8 mouse cellular contexts compared by ENCODE assay signal in genomic region chr14:21143406-21144115, GRCm38 (mm10).
DNase-seq lines count a peak whose midpoint lies in the region; ATAC-seq and TF ChIP-seq lines count a peak whose summit lies in the region.

No protein-coding gene starts in this region.

- no peak overlapping the region for H3K4me3 ChIP-seq in heart, embryonic 16.5 days (ENCODE audit: low read length)
- H3K4me3 ChIP-seq in heart, embryonic 12.5 days = no peak overlapping the region
- no peak overlapping the region for H3K4me3 ChIP-seq in embryonic facial prominence, embryonic 11.5 days (ENCODE audit: low read depth, low read length)
- H3K4me3 ChIP-seq in kidney, adult 2 months (ENCODE audit: insufficient read depth, low read depth, low read length) = no peak overlapping the region

- peak; percentile 52; the same call in 1 of the 2 replicates for ATAC-seq in heart, embryonic 16.5 days (replicated peaks; ENCODE audit: extremely low read depth, insufficient read depth, low FRiP score)
- ATAC-seq in heart, embryonic 12.5 days (ENCODE audit: insufficient number of reproducible peaks, low FRiP score) = no peak
- no peak for ATAC-seq in embryonic facial prominence, embryonic 11.5 days (replicated peaks; ENCODE audit: insufficient number of reproducible peaks, low FRiP score, low TSS enrichment, low read depth)
- peak; percentile 64 for ATAC-seq in megakaryocyte progenitor cell, adult 5-6 weeks (replicated peaks; ENCODE audit: poor library complexity)

- 0 out of 2 replicates have a peak, but pooled peaks have one; percentile 13 for TF ChIP-seq CTCF in kidney, adult 2 months (conservative IDR thresholded peaks at IDR 0.05; ENCODE audit: insufficient read depth, insufficient read length, low read depth, low read length)

- H3K4me2 ChIP-seq in heart, embryonic 16.5 days (ENCODE audit: low read depth, low read length) = no peak overlapping the region
- H3K4me2 ChIP-seq in heart, embryonic 12.5 days = no peak overlapping the region
- H3K4me2 ChIP-seq in embryonic facial prominence, embryonic 11.5 days (ENCODE audit: low read depth, low read length) = no peak overlapping the region

- WGBS in heart, embryonic 16.5 days = 74% methylated on average over 8 of the region's 8 CpGs
- WGBS in heart, embryonic 12.5 days = 74% methylated on average over 8 of the region's 8 CpGs
- WGBS in embryonic facial prominence, embryonic 11.5 days = 73% methylated on average over 8 of the region's 8 CpGs
- 40% methylated on average over 8 of the region's 8 CpGs for WGBS in kidney, adult 2 months

- H3K4me1 ChIP-seq in heart, embryonic 16.5 days (ENCODE audit: control insufficient read depth, insufficient read depth, low read length) = peaks cover 8% of the 10 kb centered on the region; the same call in 1 of the 2 replicates
- peaks cover 7% of the 10 kb centered on the region; the same call in 1 of the 2 replicates for H3K4me1 ChIP-seq in heart, embryonic 12.5 days (replicated peaks)
- H3K4me1 ChIP-seq in embryonic facial prominence, embryonic 11.5 days (ENCODE audit: control insufficient read depth, insufficient read depth, low read length) = no peaks in the 10 kb centered on the region
- no peaks in the 10 kb centered on the region for H3K4me1 ChIP-seq in kidney, adult 2 months (ENCODE audit: control insufficient read depth, insufficient read depth, low read length)

- no peaks in the 10 kb centered on the region for H3K9me3 ChIP-seq in heart, embryonic 16.5 days (replicated peaks; ENCODE audit: control insufficient read depth, low read length)
- no peaks in the 10 kb centered on the region for H3K9me3 ChIP-seq in heart, embryonic 12.5 days (replicated peaks)
- no peaks in the 10 kb centered on the region for H3K9me3 ChIP-seq in embryonic facial prominence, embryonic 11.5 days (replicated peaks; ENCODE audit: control insufficient read depth, low read length)

- H3K27ac ChIP-seq in heart, embryonic 16.5 days (ENCODE audit: low read length) = no peak overlapping the region
- no peak overlapping the region for H3K27ac ChIP-seq in heart, embryonic 12.5 days (ENCODE audit: poor library complexity, severe bottlenecking)
- no peak overlapping the region for H3K27ac ChIP-seq in embryonic facial prominence, embryonic 11.5 days (replicated peaks; ENCODE audit: low read depth, low read length)
- H3K27ac ChIP-seq in kidney, adult 2 months (ENCODE audit: insufficient read depth, low read depth, low read length) = no peak overlapping the region

- H3K9ac ChIP-seq in heart, embryonic 16.5 days (ENCODE audit: low read length) = no peak overlapping the region
- H3K9ac ChIP-seq in heart, embryonic 12.5 days = no peak overlapping the region
- no peak overlapping the region for H3K9ac ChIP-seq in embryonic facial prominence, embryonic 11.5 days (replicated peaks; ENCODE audit: low read length)

- DNase-seq in urinary bladder, postnatal 25 days (ENCODE audit: low spot score) = peak; percentile 9
- DNase-seq in urinary bladder, postnatal 4 days (ENCODE audit: low spot score in 2 of 2) = no peak
- peak; percentile 70 for DNase-seq in embryonic facial prominence, embryonic 11.5 days (ENCODE audit: low spot score)
- DNase-seq in kidney, adult 2 months = peak; percentile 37
- DNase-seq in frontal cortex, postnatal 25 days (ENCODE audit: low spot score in 2 of 2) = no peak

- H3K36me3 ChIP-seq in heart, embryonic 16.5 days (ENCODE audit: control insufficient read depth, insufficient read depth) = no peaks in the 10 kb centered on the region
- no peaks in the 10 kb centered on the region for H3K36me3 ChIP-seq in heart, embryonic 12.5 days
- H3K36me3 ChIP-seq in embryonic facial prominence, embryonic 11.5 days (replicated peaks; ENCODE audit: control insufficient read depth, insufficient read depth, low read depth, low read length) = no peaks in the 10 kb centered on the region
- H3K36me3 ChIP-seq in kidney, adult 2 months (ENCODE audit: control insufficient read depth, insufficient read depth, low read length) = no peaks in the 10 kb centered on the region

- TF ChIP-seq POLR2A in kidney, adult 2 months (IDR thresholded peaks at IDR 0.05; ENCODE audit: low read depth, low read length) = no peak

- H3K27me3 ChIP-seq in heart, embryonic 16.5 days (ENCODE audit: control insufficient read depth, insufficient read depth, low read length) = no peaks in the 10 kb centered on the region
- H3K27me3 ChIP-seq in heart, embryonic 12.5 days (replicated peaks) = no peaks in the 10 kb centered on the region
- no peaks in the 10 kb centered on the region for H3K27me3 ChIP-seq in embryonic facial prominence, embryonic 11.5 days (ENCODE audit: control insufficient read depth, insufficient read depth, low read length)
- H3K27me3 ChIP-seq in kidney, adult 2 months (replicated peaks; ENCODE audit: control insufficient read depth, insufficient read depth, low read length) = no peaks in the 10 kb centered on the region

Comparison
In these comparisons a context has a peak if more than half of its experiments do, and no peak if none do; other contexts are left out.
1. ATAC-seq: peak in heart, embryonic 16.5 days (single experiment) and megakaryocyte progenitor cell, adult 5-6 weeks (single experiment); none in heart, embryonic 12.5 days (single experiment) and embryonic facial prominence, embryonic 11.5 days (single experiment).
2. DNase-seq: peak in urinary bladder, postnatal 25 days (single experiment), embryonic facial prominence, embryonic 11.5 days (single experiment) and kidney, adult 2 months (single experiment); none in urinary bladder, postnatal 4 days (0 of 2) and frontal cortex, postnatal 25 days (0 of 2).